Comparison of ENCODE assay signal across 11 mouse cellular contexts in genomic region chr14:10526800-10527199, GRCm38 (mm10).
DNase-seq lines count a peak whose midpoint lies in the region; ATAC-seq and TF ChIP-seq lines count a peak whose summit lies in the region.
"Had no signal": no experiment of that assay in that cellular context is flagged by ENCODE, and none has a peak within 500 bp of the region (broad histone marks: within the 10 kb centered on the region; RNA-seq: fewer than 3 reads in every experiment).

No protein-coding gene starts in this region.

- no peak overlapping the region for H3K4me3 ChIP-seq in hindbrain, embryonic 10.5 days
- H3K4me3 ChIP-seq in hindbrain, postnatal 0 days (ENCODE audit: low read length) = no peak overlapping the region
- no peak overlapping the region for H3K4me3 ChIP-seq in forebrain, embryonic 16.5 days (replicated peaks; ENCODE audit: low read length)
- no peak overlapping the region for H3K4me3 ChIP-seq in stomach, embryonic 14.5 days (ENCODE audit: low read depth, low read length)
- H3K4me3 ChIP-seq: erythroblast, embryonic 14.5 days; liver, embryonic 12.5 days had no signal

- peaks cover 7% of the 10 kb centered on the region for H3K4me1 ChIP-seq in hindbrain, embryonic 10.5 days (replicated peaks)
- no peaks in the 10 kb centered on the region for H3K4me1 ChIP-seq in hindbrain, postnatal 0 days (ENCODE audit: insufficient read depth, low read length)
- H3K4me1 ChIP-seq in forebrain, embryonic 16.5 days (replicated peaks; ENCODE audit: control insufficient read depth, insufficient read depth, low read length) = no peaks in the 10 kb centered on the region
- H3K4me1 ChIP-seq in stomach, embryonic 14.5 days (ENCODE audit: control insufficient read depth, insufficient read depth, low read length) = no peaks in the 10 kb centered on the region
- H3K4me1 ChIP-seq: liver, embryonic 12.5 days had no signal

- H3K9me3 ChIP-seq in hindbrain, embryonic 10.5 days = no peaks in the 10 kb centered on the region
- no peaks in the 10 kb centered on the region for H3K9me3 ChIP-seq in hindbrain, postnatal 0 days (ENCODE audit: low read length)
- H3K9me3 ChIP-seq in forebrain, embryonic 16.5 days (ENCODE audit: control insufficient read depth, low read length) = no peaks in the 10 kb centered on the region
- no peaks in the 10 kb centered on the region for H3K9me3 ChIP-seq in stomach, embryonic 14.5 days (ENCODE audit: control insufficient read depth, low read depth, low read length)
- H3K9me3 ChIP-seq: liver, embryonic 12.5 days had no signal

- WGBS in hindbrain, embryonic 10.5 days = 35% methylated on average over 2 of the region's 2 CpGs
- WGBS in hindbrain, postnatal 0 days = 12% methylated on average over 2 of the region's 2 CpGs
- WGBS in forebrain, embryonic 16.5 days = 7% methylated on average over 2 of the region's 2 CpGs
- 47% methylated on average over 2 of the region's 2 CpGs for WGBS in stomach, embryonic 14.5 days

- ATAC-seq in hindbrain, postnatal 0 days = no peak
- ATAC-seq in forebrain, embryonic 16.5 days = peak; percentile 63; the same call in 1 of the 2 replicates
- ATAC-seq in stomach, embryonic 14.5 days (ENCODE audit: insufficient number of reproducible peaks, insufficient read depth, low FRiP score, low read depth) = peak; percentile 65; the same call in 1 of the 2 replicates
- ATAC-seq: liver, embryonic 12.5 days had no signal

- H3K9ac ChIP-seq in hindbrain, postnatal 0 days (replicated peaks; ENCODE audit: low read length) = no peak overlapping the region
- H3K9ac ChIP-seq in forebrain, embryonic 16.5 days (replicated peaks; ENCODE audit: low read depth, low read length) = no peak overlapping the region
- H3K9ac ChIP-seq in stomach, embryonic 14.5 days (replicated peaks; ENCODE audit: low read depth, low read length) = no peak overlapping the region
- H3K9ac ChIP-seq: liver, embryonic 12.5 days had no signal

- TF ChIP-seq CTCF in hindbrain, postnatal 0 days (IDR thresholded peaks at IDR 0.05; ENCODE audit: low read depth) = no peak

- no peak for DNase-seq in hindbrain, embryonic 10.5 days (ENCODE audit: low spot score)
- DNase-seq in hindbrain, postnatal 0 days (ENCODE audit: low spot score) = no peak
- DNase-seq in ES-CJ7 (ENCODE audit: low read depth, low spot score) = peak; percentile 49
- no peak for DNase-seq in adrenal gland, postnatal 14 days
- DNase-seq in frontal cortex, postnatal 36 days (ENCODE audit: low spot score in 2 of 2) = no peak
- no peak for DNase-seq in cerebellum, adult 9-10 months
- DNase-seq: kidney, postnatal 25 days had no signal

- no peak overlapping the region for H3K4me2 ChIP-seq in hindbrain, postnatal 0 days (ENCODE audit: low read depth, low read length)
- no peak overlapping the region for H3K4me2 ChIP-seq in forebrain, embryonic 16.5 days (ENCODE audit: low read length)
- H3K4me2 ChIP-seq in stomach, embryonic 14.5 days (replicated peaks; ENCODE audit: low read depth, low read length) = no peak overlapping the region
- H3K4me2 ChIP-seq: liver, embryonic 12.5 days had no signal

- peak overlapping the region; percentile 59; the same call in 1 of the 2 replicates for H3K27ac ChIP-seq in hindbrain, embryonic 10.5 days
- no peak overlapping the region for H3K27ac ChIP-seq in hindbrain, postnatal 0 days
- no peak overlapping the region for H3K27ac ChIP-seq in forebrain, embryonic 16.5 days (ENCODE audit: low read length)
- H3K27ac ChIP-seq in stomach, embryonic 14.5 days (ENCODE audit: low read length) = no peak overlapping the region
- H3K27ac ChIP-seq: liver, embryonic 12.5 days had no signal

- H3K27me3 ChIP-seq in hindbrain, embryonic 10.5 days (ENCODE audit: insufficient read depth, poor library complexity, severe bottlenecking) = no peaks in the 10 kb centered on the region
- H3K27me3 ChIP-seq in hindbrain, postnatal 0 days (ENCODE audit: insufficient read depth, low read length) = no peaks in the 10 kb centered on the region
- H3K27me3 ChIP-seq in forebrain, embryonic 16.5 days (replicated peaks; ENCODE audit: control insufficient read depth, insufficient read depth, low read length) = no peaks in the 10 kb centered on the region
- H3K27me3 ChIP-seq in stomach, embryonic 14.5 days (ENCODE audit: control insufficient read depth, insufficient read depth, low read length) = no peaks in the 10 kb centered on the region
- H3K27me3 ChIP-seq: liver, embryonic 12.5 days had no signal

- no peaks in the 10 kb centered on the region for H3K36me3 ChIP-seq in hindbrain, embryonic 10.5 days
- H3K36me3 ChIP-seq in hindbrain, postnatal 0 days (ENCODE audit: insufficient read depth, low read length) = no peaks in the 10 kb centered on the region
- H3K36me3 ChIP-seq in forebrain, embryonic 16.5 days (ENCODE audit: control insufficient read depth, insufficient read depth) = no peaks in the 10 kb centered on the region
- no peaks in the 10 kb centered on the region for H3K36me3 ChIP-seq in stomach, embryonic 14.5 days (ENCODE audit: control insufficient read depth, insufficient read depth, low read length)
- H3K36me3 ChIP-seq: liver, embryonic 12.5 days had no signal
